Mouse (Mus musculus): ENCODE data around the gene Cntn5. TPM values are rescaled to one million over a fixed set of nuclear protein-coding genes. Genes with fewer than 3 reads are reported as not detected.
"Not testable (repeated sequence)": the region's sequence is repeated elsewhere in the genome, so short reads cannot be mapped to it uniquely, and the experiment has no call there.

The Cntn5 gene
- polyA plus RNA-seq, 1 experiment from 2014 or later = 3.5 TPM

GRCm38 (mm10) chr9:10645951-10646350, 258.6 kb downstream of the Cntn5 start:
- Histone ChIP-seq H3K4me3 (no peak overlapping the region), H3K36me3 (no peaks in the 10 kb centered on the region), H3K27me3 (no peaks in the 10 kb centered on the region), H3K9me3 (no peaks in the 10 kb centered on the region), H3K4me2 (replicated peaks) (no peak overlapping the region), H3K4me1 (no peaks in the 10 kb centered on the region), H3K9ac (replicated peaks) (no peak overlapping the region), H3K27ac (replicated peaks) (no peak overlapping the region)
- no peak for ATAC-seq (ENCODE audit: low FRiP score, low read depth)
- WGBS = 91% methylated on average over 5 of the region's 5 CpGs

- H3K9me3 ChIP-seq = no peaks in the 10 kb centered on the region
- no peak for ATAC-seq (ENCODE audit: low FRiP score, low read depth)
- H3K4me2 ChIP-seq (replicated peaks) = no peak overlapping the region
- no peak overlapping the region for H3K9ac ChIP-seq (replicated peaks)
- H3K36me3 ChIP-seq = no peaks in the 10 kb centered on the region
- 57% methylated on average over 7 of the region's 7 CpGs for WGBS
- H3K27ac ChIP-seq (replicated peaks) = no peak overlapping the region
- H3K4me1 ChIP-seq = no peaks in the 10 kb centered on the region
- H3K4me3 ChIP-seq = no peak overlapping the region
- H3K27me3 ChIP-seq = no peaks in the 10 kb centered on the region
Observed at GRCm38 (mm10) chr9:10645045-10645830, 259.3 kb downstream of the Cntn5 start.

- H3K4me1 ChIP-seq = no peaks in the 10 kb centered on the region
Observed at GRCm38 (mm10) chr9:10618036-10618435, 286.5 kb downstream of the Cntn5 start.

DNA sequence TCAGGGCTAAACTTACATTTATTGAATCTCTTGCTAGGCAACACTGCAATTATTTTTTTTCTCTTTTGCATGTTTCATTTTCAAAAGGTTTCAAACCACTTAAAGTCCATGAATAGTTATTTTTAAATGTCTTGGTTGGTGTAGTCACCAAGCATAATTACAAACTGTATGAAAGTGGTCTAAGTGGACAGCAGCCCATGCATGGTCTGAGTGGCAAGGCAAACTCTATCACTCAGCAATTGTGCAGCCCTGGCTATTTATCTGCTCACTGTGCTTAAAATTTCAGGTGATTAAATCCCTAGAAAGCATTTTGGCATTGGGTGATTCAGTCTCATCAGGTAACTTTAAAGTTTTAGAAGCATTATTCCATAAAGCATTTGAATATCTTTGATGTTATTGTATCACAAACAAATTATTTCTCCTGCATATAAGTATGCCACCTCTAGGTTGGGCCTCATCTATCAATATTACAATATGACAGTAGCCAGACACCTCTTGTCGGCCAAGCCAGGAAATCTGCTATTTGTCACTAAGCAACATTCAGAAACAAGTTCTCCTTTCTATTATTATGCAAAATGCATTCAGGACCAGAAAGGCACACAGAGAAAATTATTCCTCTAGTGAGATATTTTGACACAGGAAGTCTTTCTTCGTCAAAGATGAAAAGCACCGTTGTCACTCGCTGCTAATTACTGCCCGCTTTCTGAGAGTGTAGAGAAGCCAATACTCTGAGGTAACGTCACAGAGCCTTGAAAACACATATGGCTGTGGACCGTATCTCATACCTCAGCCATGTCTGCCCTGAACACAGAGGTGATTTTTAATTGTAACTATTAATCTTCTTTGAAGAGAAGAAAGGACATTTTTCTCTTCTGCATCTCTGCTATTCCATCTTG, 329.0 kb downstream of the Cntn5 start:
- no peaks in the 10 kb centered on the region for H3K36me3 ChIP-seq
- H3K27me3 ChIP-seq = no peaks in the 10 kb centered on the region
- ATAC-seq (ENCODE audit: low FRiP score, low read depth) = no peak
- H3K4me3 ChIP-seq = no peak overlapping the region
- H3K27ac ChIP-seq (replicated peaks) = no peak overlapping the region
- no peaks in the 10 kb centered on the region for H3K4me1 ChIP-seq
- H3K9me3 ChIP-seq = no peaks in the 10 kb centered on the region
- 77% methylated on average over 7 of the region's 7 CpGs for WGBS
- H3K9ac ChIP-seq (replicated peaks) = no peak overlapping the region
- no peak overlapping the region for H3K4me2 ChIP-seq (replicated peaks)

More at GRCm38 (mm10) chr9:10618036-10618435, 286.5 kb downstream of the Cntn5 start:
- Histone ChIP-seq H3K27me3 (no peaks in the 10 kb centered on the region), H3K9me3 (no peaks in the 10 kb centered on the region), H3K4me2 (replicated peaks) (no peak overlapping the region), H3K9ac (replicated peaks) (no peak overlapping the region), H3K4me3 (no peak overlapping the region), H3K27ac (replicated peaks) (no peak overlapping the region), H3K36me3 (no peaks in the 10 kb centered on the region)
- ATAC-seq (ENCODE audit: low FRiP score, low read depth) = no peak
- 82% methylated on average over 5 of the region's 5 CpGs for WGBS

DNA sequence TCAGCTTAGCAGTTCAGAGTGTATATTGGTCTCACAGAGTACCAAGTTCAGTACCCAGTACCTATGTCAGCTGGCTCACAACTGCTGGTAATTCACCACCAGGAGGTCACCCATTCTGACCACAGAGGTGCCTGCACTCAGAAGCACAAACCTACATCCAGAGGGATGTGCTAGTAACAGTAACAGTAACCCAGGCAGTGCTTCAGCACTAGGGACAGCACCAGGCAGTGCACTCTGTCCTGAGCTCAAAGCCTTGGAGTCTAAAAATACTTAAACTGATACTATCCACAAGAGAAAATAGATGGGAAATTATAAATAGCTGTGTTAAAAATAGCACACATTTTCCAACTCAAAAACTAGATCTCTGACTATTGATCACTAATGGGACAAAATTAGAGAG, 334.7 kb downstream of the Cntn5 start:
- no peak overlapping the region for H3K9ac ChIP-seq (replicated peaks)
- H3K27me3 ChIP-seq = no peaks in the 10 kb centered on the region
- no peaks in the 10 kb centered on the region for H3K4me1 ChIP-seq
- no peaks in the 10 kb centered on the region for H3K9me3 ChIP-seq
- H3K36me3 ChIP-seq = no peaks in the 10 kb centered on the region
- no peak overlapping the region for H3K4me3 ChIP-seq
- no peak for ATAC-seq (ENCODE audit: low FRiP score, low read depth)
- H3K27ac ChIP-seq (replicated peaks) = no peak overlapping the region
- H3K4me2 ChIP-seq (replicated peaks) = no peak overlapping the region

DNA sequence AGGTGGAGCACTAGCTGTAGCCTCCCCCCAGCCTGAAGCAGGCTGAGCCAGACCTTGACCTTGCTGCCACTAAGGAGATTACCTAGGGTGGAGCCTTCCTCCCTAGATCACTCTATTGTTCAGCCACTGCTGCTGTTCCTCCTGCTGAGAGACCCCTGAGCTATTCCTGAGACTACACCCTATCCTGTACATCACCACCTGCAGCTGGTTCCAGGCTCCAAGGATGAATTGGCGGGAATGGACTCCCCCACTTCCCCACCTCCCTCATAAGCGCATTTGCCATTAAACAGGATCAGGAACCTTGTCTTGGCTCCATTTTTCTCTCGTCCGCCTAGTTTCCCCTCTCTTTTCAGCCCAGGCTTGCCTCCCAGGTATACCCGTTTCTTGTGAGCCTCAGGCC, 363.7 kb downstream of the Cntn5 start:
- not testable (repeated sequence) for H3K9me3 ChIP-seq; H3K36me3 ChIP-seq; H3K4me1 ChIP-seq; H3K4me3 ChIP-seq; H3K27ac ChIP-seq (replicated peaks); ATAC-seq (ENCODE audit: low FRiP score, low read depth); H3K27me3 ChIP-seq; H3K9ac ChIP-seq (replicated peaks); H3K4me2 ChIP-seq (replicated peaks)
- WGBS = 62% methylated on average over 5 of the region's 5 CpGs

GRCm38 (mm10) chr9:10532248-10532647, 372.3 kb downstream of the Cntn5 start:
- Histone ChIP-seq H3K27ac (replicated peaks) (no peak overlapping the region), H3K36me3 (no peaks in the 10 kb centered on the region), H3K4me1 (peaks cover 6% of the 10 kb centered on the region; the same call in 1 of the 2 replicates), H3K9ac (replicated peaks) (no peak overlapping the region), H3K4me3 (no peak overlapping the region), H3K4me2 (replicated peaks) (no peak overlapping the region), H3K27me3 (no peaks in the 10 kb centered on the region), H3K9me3 (no peaks in the 10 kb centered on the region)
- 87% methylated on average over 5 of the region's 5 CpGs for WGBS
- ATAC-seq (ENCODE audit: low FRiP score, low read depth) = no peak

- peaks cover 6% of the 10 kb centered on the region; the same call in 1 of the 2 replicates for H3K4me1 ChIP-seq
- ATAC-seq (ENCODE audit: low FRiP score, low read depth) = no peak
- WGBS = 86% methylated on average over 2 of the region's 2 CpGs
Observed at GRCm38 (mm10) chr9:10531087-10531486, 373.5 kb downstream of the Cntn5 start.

GRCm38 (mm10) chr9:10529528-10529927, 375.0 kb downstream of the Cntn5 start:
- H3K27me3 ChIP-seq = no peaks in the 10 kb centered on the region
- WGBS = 44% methylated on average over 4 of the region's 4 CpGs
- H3K9me3 ChIP-seq = no peaks in the 10 kb centered on the region
- H3K4me3 ChIP-seq = no peak overlapping the region
- H3K9ac ChIP-seq (replicated peaks) = no peak overlapping the region
- no peak overlapping the region for H3K27ac ChIP-seq (replicated peaks)
- peaks cover 6% of the 10 kb centered on the region; the same call in 1 of the 2 replicates for H3K4me1 ChIP-seq
- no peaks in the 10 kb centered on the region for H3K36me3 ChIP-seq
- 0 out of 2 replicates have a peak, but pooled peaks have one; percentile 10 for ATAC-seq (ENCODE audit: low FRiP score, low read depth)
- no peak overlapping the region for H3K4me2 ChIP-seq (replicated peaks)

More at GRCm38 (mm10) chr9:10531087-10531486, 373.5 kb downstream of the Cntn5 start:
- Histone ChIP-seq H3K27me3 (no peaks in the 10 kb centered on the region), H3K9me3 (no peaks in the 10 kb centered on the region), H3K36me3 (no peaks in the 10 kb centered on the region), H3K27ac (replicated peaks) (no peak overlapping the region), H3K9ac (replicated peaks) (no peak overlapping the region), H3K4me2 (replicated peaks) (no peak overlapping the region), H3K4me3 (no peak overlapping the region)

DNA sequence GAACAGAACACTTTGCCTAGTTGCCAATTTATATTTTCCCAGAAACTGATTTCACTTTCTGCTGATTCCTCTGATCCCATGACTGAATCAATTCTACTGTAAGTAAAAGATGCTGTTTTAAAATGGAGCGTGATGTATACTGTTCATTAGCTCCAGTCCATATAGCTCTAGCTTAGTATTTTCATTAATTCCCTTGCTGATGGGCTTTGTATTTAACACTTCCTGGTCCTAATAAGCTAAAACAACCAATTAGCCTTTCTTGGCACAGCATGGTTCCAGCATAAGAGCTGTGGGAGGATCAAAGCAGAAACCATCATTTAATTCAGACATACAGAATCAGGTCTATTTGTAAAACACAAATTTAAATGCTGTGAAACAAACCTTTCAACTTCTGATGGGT, 375.5 kb downstream of the Cntn5 start:
- H3K4me3 ChIP-seq = no peak overlapping the region
- ATAC-seq (ENCODE audit: low FRiP score, low read depth) = peak; percentile 47
- no peak overlapping the region for H3K27ac ChIP-seq (replicated peaks)
- H3K27me3 ChIP-seq = no peaks in the 10 kb centered on the region
- no peaks in the 10 kb centered on the region for H3K36me3 ChIP-seq
- 66% methylated on average over 1 of the region's 1 CpGs for WGBS
- H3K4me2 ChIP-seq (replicated peaks) = no peak overlapping the region
- H3K4me1 ChIP-seq = peaks cover 6% of the 10 kb centered on the region; the same call in 1 of the 2 replicates
- no peaks in the 10 kb centered on the region for H3K9me3 ChIP-seq
- no peak overlapping the region for H3K9ac ChIP-seq (replicated peaks)

GRCm38 (mm10) chr9:10528692-10529091, 375.9 kb downstream of the Cntn5 start:
- 77% methylated on average over 5 of the region's 5 CpGs for WGBS
- peak; percentile 61 for ATAC-seq (ENCODE audit: low FRiP score, low read depth)
- H3K27ac ChIP-seq (replicated peaks) = no peak overlapping the region
- no peaks in the 10 kb centered on the region for H3K36me3 ChIP-seq
- H3K9ac ChIP-seq (replicated peaks) = no peak overlapping the region
- H3K4me3 ChIP-seq = no peak overlapping the region
- H3K4me1 ChIP-seq = peaks cover 6% of the 10 kb centered on the region; the same call in 1 of the 2 replicates
- no peaks in the 10 kb centered on the region for H3K27me3 ChIP-seq
- H3K9me3 ChIP-seq = no peaks in the 10 kb centered on the region
- H3K4me2 ChIP-seq (replicated peaks) = no peak overlapping the region
